Mouse (Mus musculus) neural tube, embryonic 14.5 days (tissue): ENCODE data around the gene Ager. TPM values are rescaled to one million over a fixed set of nuclear protein-coding genes. Genes with fewer than 3 reads are reported as not detected.

Experiments
- ATAC-seq: fragments of 200-750 bp; cut with Nextera tagmentation; 2 replicates; pipeline ENCODE4 v1.8.0; 2017; ENCODE audit warnings: low read depth, mild to moderate bottlenecking, moderate TSS enrichment, moderate library complexity
- H3K27ac ChIP-seq: fragments of 300-500 bp; sonication (generic); 2 replicates; pipeline ENCODE4 v1.5.1; 2014; ENCODE audit warnings: low read depth, mild to moderate bottlenecking, control low read depth, low read length, moderate library complexity, mixed read lengths
- H3K27me3 ChIP-seq: fragments of 300-500 bp; sonication (generic); 2 replicates; pipeline ENCODE4 v1.6.1; 2014; ENCODE audit warnings: low read length; ENCODE audit not compliant: control insufficient read depth, insufficient read depth
- H3K36me3 ChIP-seq: fragments of 300-500 bp; sonication (generic); 2 replicates; pipeline ENCODE4 v1.6.1; 2014; ENCODE audit warnings: low read length, mixed read lengths; ENCODE audit not compliant: control insufficient read depth, insufficient read depth
- H3K4me1 ChIP-seq: fragments of 300-500 bp; sonication (generic); 2 replicates; pipeline ENCODE4 v1.6.1; 2014; ENCODE audit warnings: low read length; ENCODE audit not compliant: control insufficient read depth, insufficient read depth
- H3K4me2 ChIP-seq: fragments of 300-500 bp; sonication (generic); 2 replicates; pipeline ENCODE4 v1.6.1; 2014; ENCODE audit warnings: mild to moderate bottlenecking, low read depth, low read length, control low read depth
- H3K4me3 ChIP-seq: fragments of 300-500 bp; sonication (generic); 2 replicates; pipeline ENCODE4 v1.5.1; 2014; ENCODE audit warnings: low read depth, low read length, control low read depth, mixed read lengths
- H3K9ac ChIP-seq: fragments of 300-500 bp; sonication (generic); replicated peaks from 2 replicates; pipeline ENCODE4 v1.6.1; 2014; ENCODE audit warnings: low read depth, mild to moderate bottlenecking, control low read depth, low read length, mixed read lengths
- H3K9me3 ChIP-seq: fragments of 300-500 bp; sonication (generic); 2 replicates; pipeline ENCODE4 v1.6.1; 2016; ENCODE audit warnings: low read length; ENCODE audit not compliant: control insufficient read depth
- WGBS: fragments of 180-500 bp; shearing (Covaris S2); extraction: QIAGEN DNeasy Blood & Tissue Kit; methylation state at CpG from one replicate; pipeline ENCODE4 v1.1.7; 2014; 5-methylcytosine and 5-hydroxymethylcytosine counted together
- polyA plus RNA-seq: library from polyadenylated mRNA; unstranded; fragments of >200 nt; fragmentation: Nextera tagmentation; extraction: Ambion mirVana; gene quantifications from 2 replicates; pipeline ENCODE4 v1.2.1, GENCODE M21; 2014

Gene Ager
- polyA plus RNA-seq: 1.2 and 1.4 TPM in 2 replicates

GRCm38 (mm10) chr17:34597566-34598095 is at the start of gene Ager:
Gene Ager, plus strand, starts transcription at chr17:34597862.
- H3K36me3 ChIP-seq: peaks cover 20% of the 10 kb centered on the region; the same call in 1 of the 2 replicates
- no peaks in the 10 kb centered on the region for H3K27me3 ChIP-seq
- H3K4me3 ChIP-seq: no peak within 1 kb of the TSS
- H3K9ac ChIP-seq: no peak within 1 kb of the TSS
- no peak for ATAC-seq
- H3K9me3 ChIP-seq: no peaks in the 10 kb centered on the region
- 22% methylated on average over 6 of the region's 6 CpGs for WGBS
- H3K4me2 ChIP-seq: no peak within 1 kb of the TSS
- H3K4me1 ChIP-seq: peaks cover 25% of the 10 kb centered on the region
- no peak within 1 kb of the TSS for H3K27ac ChIP-seq

- Histone ChIP-seq H3K4me3 (no peak overlapping the region), H3K4me2 (no peak overlapping the region), H3K27ac (no peak overlapping the region), H3K27me3 (no peaks in the 10 kb centered on the region), H3K4me1 (no peaks in the 10 kb centered on the region), H3K9ac (no peak overlapping the region), H3K36me3 (no peaks in the 10 kb centered on the region), H3K9me3 (no peaks in the 10 kb centered on the region)
- 97% methylated on average over 3 of the region's 3 CpGs for WGBS
- no peak for ATAC-seq
Observed at GRCm38 (mm10) chr17:34549156-34549555, 48.5 kb upstream of the Ager start.

GRCm38 (mm10) chr17:34549843-34550242 is 47.8 kb upstream of the Ager start:
- H3K36me3 ChIP-seq: no peaks in the 10 kb centered on the region
- H3K4me1 ChIP-seq: no peaks in the 10 kb centered on the region
- no peak overlapping the region for H3K4me2 ChIP-seq
- no peaks in the 10 kb centered on the region for H3K9me3 ChIP-seq
- no peak overlapping the region for H3K4me3 ChIP-seq
- 85% methylated on average over 2 of the region's 2 CpGs for WGBS
- ATAC-seq: no peak
- H3K27ac ChIP-seq: no peak overlapping the region
- H3K27me3 ChIP-seq: no peaks in the 10 kb centered on the region
- H3K9ac ChIP-seq: no peak overlapping the region

GRCm38 (mm10) chr17:34555483-34555882 is 42.2 kb upstream of the Ager start:
- 24% methylated on average over 5 of the region's 5 CpGs for WGBS
- no peak for ATAC-seq
- no peak overlapping the region for H3K9ac ChIP-seq
- H3K27ac ChIP-seq: no peak overlapping the region
- no peaks in the 10 kb centered on the region for H3K27me3 ChIP-seq
- no peak overlapping the region for H3K4me2 ChIP-seq
- no peaks in the 10 kb centered on the region for H3K9me3 ChIP-seq
- H3K4me3 ChIP-seq: no peak overlapping the region
- no peaks in the 10 kb centered on the region for H3K4me1 ChIP-seq
- H3K36me3 ChIP-seq: no peaks in the 10 kb centered on the region

- Histone ChIP-seq H3K27me3 (no peaks in the 10 kb centered on the region), H3K4me1 (no peaks in the 10 kb centered on the region), H3K4me2 (no peak overlapping the region), H3K36me3 (no peaks in the 10 kb centered on the region), H3K9ac (no peak overlapping the region), H3K9me3 (no peaks in the 10 kb centered on the region), H3K4me3 (no peak overlapping the region), H3K27ac (no peak overlapping the region)
- no peak for ATAC-seq
- WGBS: 89% methylated on average over 8 of the region's 8 CpGs
Observed at GRCm38 (mm10) chr17:34556406-34556805, 41.3 kb upstream of the Ager start.

- H3K4me1 ChIP-seq: no peaks in the 10 kb centered on the region
- ATAC-seq: no peak
- H3K9me3 ChIP-seq: no peaks in the 10 kb centered on the region
- no peak overlapping the region for H3K4me2 ChIP-seq
- H3K9ac ChIP-seq: no peak overlapping the region
- no peak overlapping the region for H3K4me3 ChIP-seq
- 51% methylated on average over 11 of the region's 11 CpGs for WGBS
- H3K27me3 ChIP-seq: no peaks in the 10 kb centered on the region
- no peaks in the 10 kb centered on the region for H3K36me3 ChIP-seq
- H3K27ac ChIP-seq: no peak overlapping the region
Observed at GRCm38 (mm10) chr17:34557411-34557810, 40.3 kb upstream of the Ager start.

- Histone ChIP-seq H3K27me3 (no peaks in the 10 kb centered on the region), H3K27ac (no peak overlapping the region), H3K9ac (no peak overlapping the region), H3K4me3 (no peak overlapping the region), H3K9me3 (no peaks in the 10 kb centered on the region), H3K36me3 (no peaks in the 10 kb centered on the region), H3K4me1 (no peaks in the 10 kb centered on the region), H3K4me2 (no peak overlapping the region)
- ATAC-seq: no peak
- 85% methylated on average over 7 of the region's 7 CpGs for WGBS
Observed at GRCm38 (mm10) chr17:34559116-34559515, 38.5 kb upstream of the Ager start.

GRCm38 (mm10) chr17:34559895-34560294 is 37.8 kb upstream of the Ager start:
- Histone ChIP-seq H3K27ac (no peak overlapping the region), H3K4me2 (no peak overlapping the region), H3K4me3 (no peak overlapping the region), H3K9me3 (no peaks in the 10 kb centered on the region), H3K36me3 (no peaks in the 10 kb centered on the region), H3K9ac (no peak overlapping the region), H3K4me1 (no peaks in the 10 kb centered on the region), H3K27me3 (no peaks in the 10 kb centered on the region)
- ATAC-seq: no peak
- 17% methylated on average over 15 of the region's 15 CpGs for WGBS

- Histone ChIP-seq H3K27ac (no peak overlapping the region), H3K4me2 (no peak overlapping the region), H3K9me3 (no peaks in the 10 kb centered on the region), H3K4me1 (no peaks in the 10 kb centered on the region), H3K9ac (no peak overlapping the region), H3K4me3 (no peak overlapping the region), H3K27me3 (no peaks in the 10 kb centered on the region), H3K36me3 (no peaks in the 10 kb centered on the region)
- no peak for ATAC-seq
- WGBS: 91% methylated on average over 6 of the region's 6 CpGs
Observed at GRCm38 (mm10) chr17:34560438-34560837, 37.2 kb upstream of the Ager start.
